8 mouse cellular contexts compared by ENCODE assay signal in genomic region chr7:126975493-126975892, GRCm38 (mm10). TPM values are rescaled to one million over a fixed set of nuclear protein-coding genes. Genes with fewer than 3 reads are reported as not detected.
DNase-seq lines count a peak whose midpoint lies in the region; ATAC-seq lines count a peak whose summit lies in the region.

No protein-coding gene starts in this region.

- peaks cover 17% of the 10 kb centered on the region for H3K4me1 ChIP-seq in heart, embryonic 15.5 days (replicated peaks)
- H3K4me1 ChIP-seq in liver, embryonic 16.5 days (ENCODE audit: control insufficient read depth, low read depth, low read length): peaks cover 21% of the 10 kb centered on the region

- DNase-seq in frontal cortex, postnatal 10 days (ENCODE audit: low spot score in 2 of 2): no peak
- peak; percentile 37 for DNase-seq in MEL-GATA-1-ER (ENCODE audit: extremely low read depth, low read depth)
- DNase-seq in ovary, postnatal 36 days (ENCODE audit: low spot score): peak; percentile 34
- DNase-seq in cerebellum, adult 9-10 months: no peak
- no peak for DNase-seq in yolk sac, embryonic 10.5 days (ENCODE audit: low spot score)

- no peaks in the 10 kb centered on the region for H3K27me3 ChIP-seq in heart, embryonic 15.5 days
- H3K27me3 ChIP-seq in liver, embryonic 16.5 days (ENCODE audit: control insufficient read depth, insufficient read depth, low read depth, low read length): no peaks in the 10 kb centered on the region

- peak overlapping the region; percentile 93; the same call in 1 of the 2 replicates for H3K27ac ChIP-seq in heart, embryonic 15.5 days
- 0 out of 2 replicates have a peak overlapping the region, but pooled peaks have one; percentile 16 for H3K27ac ChIP-seq in liver, embryonic 16.5 days (ENCODE audit: low read length)

- peak overlapping the region; percentile 82 for H3K4me2 ChIP-seq in heart, embryonic 15.5 days
- H3K4me2 ChIP-seq in liver, embryonic 16.5 days (ENCODE audit: low read depth, low read length): peak overlapping the region; percentile 90

- WGBS in heart, embryonic 15.5 days: 7% methylated on average over 8 of the region's 8 CpGs
- 5% methylated on average over 8 of the region's 8 CpGs for WGBS in liver, embryonic 16.5 days (ENCODE audit: insufficient replicate concordance)

- no peaks in the 10 kb centered on the region for H3K9me3 ChIP-seq in heart, embryonic 15.5 days (replicated peaks)
- no peaks in the 10 kb centered on the region for H3K9me3 ChIP-seq in liver, embryonic 16.5 days (replicated peaks; ENCODE audit: control insufficient read depth, low read length)

- H3K4me3 ChIP-seq in heart, embryonic 15.5 days: peak overlapping the region; percentile 94
- H3K4me3 ChIP-seq in liver, embryonic 16.5 days (ENCODE audit: low read depth, low read length): peak overlapping the region; percentile 99

- 0 out of 2 replicates have a peak, but pooled peaks have one; percentile 5 for ATAC-seq in frontal cortex, adult (ENCODE audit: low TSS enrichment)
- ATAC-seq in heart, embryonic 15.5 days (replicated peaks; ENCODE audit: insufficient number of reproducible peaks, insufficient read depth, low FRiP score, low read depth): no peak
- no peak for ATAC-seq in liver, embryonic 16.5 days (ENCODE audit: low read depth)

- H3K9ac ChIP-seq in heart, embryonic 15.5 days: peak overlapping the region; percentile 96; the same call in 1 of the 2 replicates
- peak overlapping the region; percentile 29 for H3K9ac ChIP-seq in liver, embryonic 16.5 days (ENCODE audit: low read depth, low read length)

- peaks cover 23% of the 10 kb centered on the region for H3K36me3 ChIP-seq in heart, embryonic 15.5 days
- H3K36me3 ChIP-seq in liver, embryonic 16.5 days (ENCODE audit: control insufficient read depth, insufficient read depth): peaks cover 17% of the 10 kb centered on the region

RNA-seq across cellular contexts. Expression of gene Cdipt, which starts 0.2 kb away (rescaled TPM):
- polyA plus RNA-seq in heart, embryonic 15.5 days (2015; fragmentation: Nextera tagmentation; extraction: Ambion mirVana): 67.4 and 86.6 TPM in 2 replicates
- polyA plus RNA-seq in liver, embryonic 16.5 days (2015; fragmentation: Nextera tagmentation; extraction: Ambion mirVana): 39.5 and 42.6 TPM in 2 replicates

RNA-seq across cellular contexts. Expression of gene Cdiptos, which starts 0.4 kb away (rescaled TPM):
- polyA plus RNA-seq in heart, embryonic 15.5 days (2015; fragmentation: Nextera tagmentation; extraction: Ambion mirVana): 0.85 and 1.6 TPM in 2 replicates
- polyA plus RNA-seq in liver, embryonic 16.5 days (2015; fragmentation: Nextera tagmentation; extraction: Ambion mirVana): 0.30 and 0.74 TPM in 2 replicates

RNA-seq across cellular contexts. Expression of gene Sez6l2, which starts 25.1 kb away (rescaled TPM):
- 0.65 and 0.83 TPM in 2 replicates for polyA plus RNA-seq in heart, embryonic 15.5 days (2015; fragmentation: Nextera tagmentation; extraction: Ambion mirVana)
- 0.15 and 0.19 TPM in 2 replicates for polyA plus RNA-seq in liver, embryonic 16.5 days (2015; fragmentation: Nextera tagmentation; extraction: Ambion mirVana)

RNA-seq across cellular contexts. Expression of gene Asphd1, which starts 26.1 kb away (rescaled TPM):
- polyA plus RNA-seq in heart, embryonic 15.5 days (2015; fragmentation: Nextera tagmentation; extraction: Ambion mirVana): 0.08 and 0.20 TPM in 2 replicates
- not detected in 2 replicates for polyA plus RNA-seq in liver, embryonic 16.5 days (2015; fragmentation: Nextera tagmentation; extraction: Ambion mirVana)

RNA-seq across cellular contexts. Expression of gene Mvp, which starts 38.9 kb away (rescaled TPM):
- polyA plus RNA-seq in heart, embryonic 15.5 days (2015; fragmentation: Nextera tagmentation; extraction: Ambion mirVana): 14.5 and 18.1 TPM in 2 replicates
- polyA plus RNA-seq in liver, embryonic 16.5 days (2015; fragmentation: Nextera tagmentation; extraction: Ambion mirVana): 7.7 and 8.9 TPM in 2 replicates

Comparison
In these comparisons a context has a peak if more than half of its experiments do, and no peak if none do; other contexts are left out.
1. DNase-seq: peak in MEL-GATA-1-ER (single experiment) and ovary, postnatal 36 days (single experiment); none in frontal cortex, postnatal 10 days (0 of 2), cerebellum, adult 9-10 months (single experiment) and yolk sac, embryonic 10.5 days (single experiment).